Mouse (Mus musculus) liver, adult 2 months (tissue): ENCODE data around the gene Cebpb.

Experiments
- CTCF ChIP-seq: fragments of 200-500 bp; IDR thresholded peaks from 2 replicates; pipeline ENCODE4 v1.5.1; 2011; ENCODE audit warnings: low read depth, low read length, control low read depth
- POLR2A ChIP-seq: fragments of 200-500 bp; IDR thresholded peaks from 2 replicates; pipeline ENCODE4 v1.6.1; 2011; ENCODE audit warnings: low read length, control low read depth; ENCODE audit not compliant: insufficient read depth; ENCODE audit errors: extremely low read depth

DNA sequence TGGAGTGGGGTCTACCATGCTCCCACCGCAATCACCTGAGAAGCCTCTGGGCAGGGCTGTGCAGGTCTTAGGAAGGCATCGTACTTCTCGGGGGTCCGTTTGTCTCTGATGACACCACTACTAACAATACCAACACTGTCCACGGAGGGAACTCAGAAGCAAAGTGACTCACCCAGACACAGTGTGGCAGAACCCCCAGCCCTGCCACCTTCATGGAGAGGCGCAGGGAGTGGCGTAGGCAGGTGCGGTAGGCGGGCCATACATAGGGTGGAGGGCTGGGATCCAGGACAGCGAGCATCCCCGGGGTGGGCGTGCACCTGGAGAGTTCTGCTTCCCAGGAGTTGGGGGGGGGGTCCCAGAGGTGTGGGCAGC, 603 bp upstream of the Cebpb start:
- TF ChIP-seq CTCF: no peak
- TF ChIP-seq POLR2A: peak; percentile 48; the same call in 1 of the 2 replicates
